Mouse (Mus musculus) heart, embryonic 13.5 days (tissue): ENCODE measurements around the gene Plekhg3. TPM values are rescaled to one million over a fixed set of nuclear protein-coding genes. Genes with fewer than 3 reads are reported as not detected.

Experiments used
- ATAC-seq: fragments of 200-750 bp; cut with Nextera tagmentation; 2 replicates; pipeline ENCODE4 v1.8.0; 2017; ENCODE audit warnings: moderate TSS enrichment; ENCODE audit not compliant: insufficient number of reproducible peaks, low FRiP score, low TSS enrichment; ENCODE audit errors: extremely low read depth
- H3K27ac ChIP-seq: fragments of 300-500 bp; sonication (generic); replicated peaks from 2 replicates; pipeline ENCODE4 v1.5.1; 2015; ENCODE audit warnings: moderate library complexity, mild to moderate bottlenecking, inconsistent platforms
- H3K27me3 ChIP-seq: fragments of 300-500 bp; sonication (generic); replicated peaks from 2 replicates; pipeline ENCODE4 v1.6.1; 2015; ENCODE audit warnings: mild to moderate bottlenecking, inconsistent platforms
- H3K36me3 ChIP-seq: fragments of 300-500 bp; sonication (generic); 2 replicates; pipeline ENCODE4 v1.6.1; 2015; ENCODE audit warnings: mild to moderate bottlenecking, inconsistent platforms
- H3K4me1 ChIP-seq: fragments of 300-500 bp; sonication (generic); 2 replicates; pipeline ENCODE4 v1.6.1; 2015; ENCODE audit warnings: inconsistent platforms
- H3K4me2 ChIP-seq: fragments of 300-500 bp; sonication (generic); 2 replicates; pipeline ENCODE4 v1.6.1; 2015; ENCODE audit warnings: inconsistent platforms, mild to moderate bottlenecking, moderate library complexity
- H3K4me3 ChIP-seq: fragments of 300-500 bp; sonication (generic); 2 replicates; pipeline ENCODE4 v1.5.1; 2015; ENCODE audit warnings: moderate library complexity, mild to moderate bottlenecking, inconsistent platforms
- H3K9ac ChIP-seq: fragments of 300-500 bp; sonication (generic); 2 replicates; pipeline ENCODE4 v1.6.1; 2015; ENCODE audit warnings: inconsistent platforms, mild to moderate bottlenecking, moderate library complexity
- H3K9me3 ChIP-seq: fragments of 300-500 bp; sonication (generic); 2 replicates; pipeline ENCODE4 v1.6.1; 2016; ENCODE audit warnings: inconsistent platforms
- WGBS: fragments of 180-500 bp; shearing (Covaris S2); methylation state at CpG from one replicate; pipeline ENCODE4 v1.1.7; 2015; ENCODE audit warnings: mixed read lengths; 5-methylcytosine and 5-hydroxymethylcytosine counted together
- polyA plus RNA-seq: library from polyadenylated mRNA; unstranded; fragments of >200 nt; fragmentation: Nextera tagmentation; extraction: Ambion mirVana; gene quantifications from 2 replicates; pipeline ENCODE4 v1.2.1, GENCODE M21; 2015

The Plekhg3 gene
- polyA plus RNA-seq, 1 experiment from 2014 or later: 6.5 TPM

DNA sequence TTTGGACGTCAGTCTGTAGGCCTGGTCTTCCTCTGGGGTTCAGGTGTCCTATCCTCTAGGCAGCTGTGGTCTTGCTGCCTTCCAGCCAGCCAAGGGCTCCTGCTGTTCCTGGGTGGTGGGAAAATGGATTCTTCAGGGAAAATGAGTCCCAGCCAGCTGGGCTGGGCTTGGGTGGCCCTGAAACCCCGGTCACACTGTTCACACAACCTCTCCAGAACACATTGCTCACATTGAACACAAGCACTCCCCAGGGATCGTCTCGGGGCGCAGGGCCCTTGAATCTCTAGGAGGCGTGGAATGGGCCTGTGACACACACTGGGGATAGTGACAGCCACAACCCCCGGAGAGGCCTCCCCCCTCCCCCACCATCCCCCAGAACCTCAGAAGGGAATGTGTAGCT, 23.2 kb downstream of the Plekhg3 start:
- Histone ChIP-seq H3K9me3 (no peaks in the 10 kb centered on the region), H3K4me3 (no peak overlapping the region), H3K4me1 (peaks cover 89% of the 10 kb centered on the region), H3K36me3 (no peaks in the 10 kb centered on the region), H3K9ac (0 out of 2 replicates have a peak overlapping the region, but pooled peaks have one; percentile 29), H3K27me3 (no peaks in the 10 kb centered on the region), H3K4me2 (no peak overlapping the region), H3K27ac (peak overlapping the region; percentile 29; the same call in 1 of the 2 replicates)
- ATAC-seq: no peak
- WGBS: 60% methylated on average over 7 of the region's 7 CpGs

- H3K4me1 ChIP-seq: peaks cover 84% of the 10 kb centered on the region
- no peaks in the 10 kb centered on the region for H3K9me3 ChIP-seq
- WGBS: 81% methylated on average over 3 of the region's 3 CpGs
- H3K27ac ChIP-seq: no peak overlapping the region
- no peak overlapping the region for H3K4me3 ChIP-seq
- no peak overlapping the region for H3K9ac ChIP-seq
- no peak for ATAC-seq
- no peaks in the 10 kb centered on the region for H3K27me3 ChIP-seq
- H3K4me2 ChIP-seq: no peak overlapping the region
- no peaks in the 10 kb centered on the region for H3K36me3 ChIP-seq
Measured at GRCm38 (mm10) chr12:76554392-76554791, 23.7 kb downstream of the Plekhg3 start.

DNA sequence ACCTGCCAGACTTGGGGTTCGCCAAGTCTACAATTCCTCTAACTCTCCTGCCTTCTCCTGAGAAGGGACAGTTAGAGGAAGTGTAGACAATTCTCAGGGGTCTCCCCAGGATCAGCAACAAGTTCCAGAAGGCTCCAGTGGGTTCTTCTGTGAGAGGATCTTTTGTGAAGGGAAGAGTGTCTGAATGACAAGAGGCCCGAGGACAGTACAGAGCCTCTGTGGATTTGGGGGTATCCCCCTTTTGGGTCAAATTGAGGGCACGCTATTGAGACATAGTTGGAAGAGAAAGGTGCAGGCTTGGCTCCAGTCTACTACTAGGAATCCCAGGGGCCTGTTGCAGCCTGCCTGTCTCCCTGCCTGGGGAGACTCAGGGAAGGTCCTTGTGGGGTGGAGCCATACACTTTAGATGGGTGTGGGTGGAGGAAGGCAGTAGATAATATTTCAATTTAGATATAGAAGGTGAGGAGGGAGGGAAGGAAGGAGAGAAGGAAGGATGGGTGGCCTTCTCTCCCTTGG, 24.2 kb downstream of the Plekhg3 start:
- Histone ChIP-seq H3K27me3 (no peaks in the 10 kb centered on the region), H3K27ac (no peak overlapping the region), H3K9ac (no peak overlapping the region), H3K4me2 (no peak overlapping the region), H3K36me3 (peaks cover 3% of the 10 kb centered on the region), H3K9me3 (no peaks in the 10 kb centered on the region), H3K4me3 (no peak overlapping the region), H3K4me1 (peaks cover 78% of the 10 kb centered on the region)
- no peak for ATAC-seq
- WGBS: 79% methylated on average over 3 of the region's 3 CpGs

- ATAC-seq: no peak
- H3K27me3 ChIP-seq: no peaks in the 10 kb centered on the region
- no peak overlapping the region for H3K27ac ChIP-seq
- H3K4me3 ChIP-seq: no peak overlapping the region
- peaks cover 66% of the 10 kb centered on the region for H3K4me1 ChIP-seq
- 78% methylated on average over 7 of the region's 7 CpGs for WGBS
- peaks cover 16% of the 10 kb centered on the region for H3K36me3 ChIP-seq
- no peak overlapping the region for H3K4me2 ChIP-seq
- H3K9ac ChIP-seq: no peak overlapping the region
- no peaks in the 10 kb centered on the region for H3K9me3 ChIP-seq
Measured at GRCm38 (mm10) chr12:76556187-76556586, 25.5 kb downstream of the Plekhg3 start.

DNA sequence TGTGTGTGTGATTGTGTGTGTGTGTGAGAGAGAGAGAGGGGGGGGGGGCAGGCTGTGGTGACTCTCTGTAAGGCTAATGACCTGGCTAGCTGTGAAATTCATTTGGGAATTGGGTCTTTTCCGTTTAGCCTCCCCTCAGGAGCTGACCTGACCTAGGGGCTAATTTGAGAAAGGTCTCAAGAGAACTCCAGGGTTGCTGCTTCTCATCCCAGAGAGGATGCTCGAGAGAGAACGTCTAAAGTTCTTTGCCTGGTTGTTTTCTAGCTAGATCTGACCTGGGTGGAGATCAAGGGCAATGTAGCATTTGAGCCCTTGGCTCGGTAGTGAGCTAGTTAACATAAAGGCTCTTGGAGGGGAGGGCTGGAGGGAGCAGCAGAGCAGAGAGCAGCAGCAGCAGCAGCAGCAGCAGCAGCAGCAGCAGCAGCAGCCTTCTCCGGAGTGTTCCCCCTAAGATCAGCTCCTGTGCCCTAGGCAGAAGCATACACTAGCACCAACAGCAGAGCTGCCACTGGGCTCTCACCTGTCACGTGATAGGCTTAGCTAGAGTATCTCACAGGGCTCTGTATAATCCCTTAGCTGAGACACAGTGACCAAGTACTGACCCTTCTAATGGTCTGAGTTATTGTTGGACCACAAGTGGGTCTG, 26.2 kb downstream of the Plekhg3 start:
- Histone ChIP-seq H3K36me3 (peaks cover 22% of the 10 kb centered on the region), H3K27me3 (no peaks in the 10 kb centered on the region), H3K4me2 (peak overlapping the region; percentile 16; the same call in 1 of the 2 replicates), H3K9ac (no peak overlapping the region), H3K9me3 (no peaks in the 10 kb centered on the region), H3K4me3 (no peak overlapping the region), H3K4me1 (peaks cover 59% of the 10 kb centered on the region), H3K27ac (peak overlapping the region; percentile 12; the same call in 1 of the 2 replicates)
- ATAC-seq: no peak
- WGBS: 23% methylated on average over 6 of the region's 6 CpGs

GRCm38 (mm10) chr12:76558206-76558605, 27.5 kb downstream of the Plekhg3 start:
- H3K27me3 ChIP-seq: no peaks in the 10 kb centered on the region
- no peak for ATAC-seq
- peaks cover 46% of the 10 kb centered on the region for H3K4me1 ChIP-seq
- peaks cover 35% of the 10 kb centered on the region for H3K36me3 ChIP-seq
- no peak overlapping the region for H3K4me3 ChIP-seq
- H3K9me3 ChIP-seq: no peaks in the 10 kb centered on the region
- 68% methylated on average over 5 of the region's 5 CpGs for WGBS
- H3K9ac ChIP-seq: no peak overlapping the region
- H3K4me2 ChIP-seq: no peak overlapping the region
- H3K27ac ChIP-seq: no peak overlapping the region

GRCm38 (mm10) chr12:76562196-76562595, 31.5 kb downstream of the Plekhg3 start:
- no peak for ATAC-seq
- no peak overlapping the region for H3K27ac ChIP-seq
- H3K4me2 ChIP-seq: no peak overlapping the region
- H3K9me3 ChIP-seq: 0 out of 2 replicates have a peak, but pooled peaks cover under 1% of the 10 kb centered on the region
- no peaks in the 10 kb centered on the region for H3K27me3 ChIP-seq
- H3K9ac ChIP-seq: no peak overlapping the region
- H3K36me3 ChIP-seq: peaks cover 75% of the 10 kb centered on the region
- WGBS: 86% methylated on average over 4 of the region's 4 CpGs
- H3K4me1 ChIP-seq: peaks cover 6% of the 10 kb centered on the region
- no peak overlapping the region for H3K4me3 ChIP-seq

GRCm38 (mm10) chr12:76566284-76566683, 35.6 kb downstream of the Plekhg3 start:
- WGBS: 89% methylated on average over 10 of the region's 10 CpGs
- Histone ChIP-seq H3K27ac (no peak overlapping the region), H3K36me3 (peaks cover 89% of the 10 kb centered on the region), H3K9me3 (0 out of 2 replicates have a peak, but pooled peaks cover 4% of the 10 kb centered on the region), H3K27me3 (no peaks in the 10 kb centered on the region), H3K4me3 (no peak overlapping the region), H3K4me1 (peaks cover 12% of the 10 kb centered on the region), H3K4me2 (no peak overlapping the region), H3K9ac (no peak overlapping the region)
- ATAC-seq: no peak

DNA sequence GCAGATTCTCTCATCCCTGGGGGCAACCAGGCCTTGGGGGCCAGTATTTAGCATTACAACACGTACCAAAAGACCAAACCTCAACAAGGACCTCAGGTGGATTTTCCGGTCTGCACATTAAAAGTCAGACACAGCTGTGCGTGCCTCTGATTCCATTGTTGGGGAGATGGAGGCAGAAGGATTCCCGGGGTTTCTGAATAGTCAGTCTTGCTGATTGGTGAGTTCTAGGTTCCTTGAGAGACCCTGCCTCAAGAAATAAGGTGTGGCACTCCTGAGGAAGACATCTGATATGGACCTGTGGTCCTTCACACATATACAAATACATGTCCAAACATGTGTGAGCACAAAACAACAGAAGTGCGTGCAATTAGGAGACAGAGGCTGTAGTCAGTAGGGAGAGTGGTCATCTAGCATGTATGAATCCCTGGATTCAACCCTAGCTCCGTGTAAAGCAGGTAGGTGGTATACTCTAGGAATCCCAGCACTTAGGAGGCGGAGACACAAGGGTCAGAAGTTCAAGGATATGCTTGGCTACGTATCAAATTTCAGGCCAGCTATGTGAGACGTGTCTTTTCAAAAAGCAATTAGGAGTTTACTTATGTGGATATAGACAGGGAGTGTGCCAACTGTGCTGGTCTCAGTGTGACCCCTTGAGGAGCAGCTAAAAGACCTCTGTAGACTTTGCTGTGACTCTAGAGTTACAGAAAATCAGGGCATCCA, 39.7 kb downstream of the Plekhg3 start:
- H3K36me3 ChIP-seq: peaks cover 88% of the 10 kb centered on the region

DNA sequence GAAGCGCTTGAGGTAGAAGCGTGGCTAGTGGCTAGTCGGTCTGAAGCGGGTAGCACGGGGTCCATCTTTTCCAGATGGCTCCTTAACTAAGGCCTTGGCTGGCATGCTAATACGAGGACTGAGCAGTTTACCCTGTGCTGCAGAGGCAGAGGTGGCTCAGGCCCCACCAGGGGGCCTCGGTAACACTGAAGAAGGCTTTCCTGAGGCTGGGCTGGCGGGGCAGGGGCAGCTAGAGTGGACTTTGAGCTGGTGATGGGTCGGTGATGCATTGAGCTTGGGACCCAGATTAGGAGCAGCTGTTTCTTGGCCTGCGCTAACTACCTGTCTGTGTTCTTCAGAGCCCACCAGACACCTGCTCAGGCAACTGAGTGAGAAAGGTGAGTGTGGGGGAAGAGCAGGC, 40.6 kb downstream of the Plekhg3 start:
- Histone ChIP-seq H3K4me3 (no peak overlapping the region), H3K9me3 (0 out of 2 replicates have a peak, but pooled peaks cover 4% of the 10 kb centered on the region), H3K9ac (no peak overlapping the region), H3K27me3 (no peaks in the 10 kb centered on the region), H3K27ac (no peak overlapping the region), H3K36me3 (peaks cover 88% of the 10 kb centered on the region), H3K4me2 (no peak overlapping the region), H3K4me1 (peaks cover 12% of the 10 kb centered on the region)
- ATAC-seq: no peak
- WGBS: 81% methylated on average over 10 of the region's 10 CpGs

More for the DNA sequence above, 39.7 kb downstream of the Plekhg3 start:
- no peak for ATAC-seq
- WGBS: 67% methylated on average over 9 of the region's 9 CpGs
- Histone ChIP-seq H3K27me3 (no peaks in the 10 kb centered on the region), H3K4me1 (peaks cover 12% of the 10 kb centered on the region), H3K4me2 (no peak overlapping the region), H3K4me3 (no peak overlapping the region), H3K9ac (0 out of 2 replicates have a peak overlapping the region, but pooled peaks have one; percentile 0), H3K27ac (no peak overlapping the region), H3K9me3 (0 out of 2 replicates have a peak, but pooled peaks cover 4% of the 10 kb centered on the region)
